Mouse (Mus musculus) limb, embryonic 14.5 days (tissue): ENCODE results near the gene Zkscan17. TPM values are rescaled to one million over a fixed set of nuclear protein-coding genes. Genes with fewer than 3 reads are reported as not detected.

ENCODE experiments used
- ATAC-seq: fragments of 200-750 bp; cut with Nextera tagmentation; 2 replicates; pipeline ENCODE4 v1.8.0; 2017; ENCODE audit warnings: low read depth, moderate number of reproducible peaks, moderate TSS enrichment; ENCODE audit not compliant: low FRiP score
- DNase-seq: peaks from one replicate; pipeline ENCODE4 v3.0.0-alpha.2; 2015; ENCODE audit warnings: low spot score
- H3K27ac ChIP-seq: fragments of 300-500 bp; sonication (generic); replicated peaks from 2 replicates; pipeline ENCODE4 v1.5.1; 2014; ENCODE audit warnings: low read depth, mild to moderate bottlenecking, low read length, moderate library complexity, mixed read lengths
- H3K27me3 ChIP-seq: fragments of 300-500 bp; sonication (generic); 2 replicates; pipeline ENCODE4 v1.6.1; 2014; ENCODE audit warnings: low read length, mixed read lengths; ENCODE audit not compliant: control insufficient read depth, insufficient read depth
- H3K36me3 ChIP-seq: fragments of 300-500 bp; sonication (generic); 2 replicates; pipeline ENCODE4 v1.6.1; 2014; ENCODE audit warnings: mild to moderate bottlenecking, low read length, moderate library complexity, mixed read lengths; ENCODE audit not compliant: control insufficient read depth, insufficient read depth
- H3K4me1 ChIP-seq: fragments of 300-500 bp; sonication (generic); 2 replicates; pipeline ENCODE4 v1.6.1; 2014; ENCODE audit warnings: antibody characterized with exemption, low read length, mixed read lengths; ENCODE audit not compliant: control insufficient read depth, insufficient read depth
- H3K4me2 ChIP-seq: fragments of 300-500 bp; sonication (generic); replicated peaks from 2 replicates; pipeline ENCODE4 v1.6.1; 2014; ENCODE audit warnings: low read depth, mild to moderate bottlenecking, low read length, moderate library complexity; ENCODE audit not compliant: severe bottlenecking
- H3K4me3 ChIP-seq: fragments of 300-500 bp; sonication (generic); replicated peaks from 2 replicates; pipeline ENCODE4 v1.5.1; 2014; ENCODE audit warnings: low read length
- H3K9ac ChIP-seq: fragments of 300-500 bp; sonication (generic); 2 replicates; pipeline ENCODE4 v1.6.1; 2014; ENCODE audit warnings: mild to moderate bottlenecking, low read depth, low read length, moderate library complexity; ENCODE audit not compliant: severe bottlenecking
- H3K9me3 ChIP-seq: fragments of 300-500 bp; sonication (generic); 2 replicates; pipeline ENCODE4 v1.6.1; 2016; ENCODE audit warnings: low read length; ENCODE audit not compliant: control insufficient read depth
- POLR2A ChIP-seq: fragments of 200-500 bp; IDR thresholded peaks from 2 replicates; pipeline ENCODE4 v1.8.0; 2012; ENCODE audit warnings: inconsistent platforms, mild to moderate bottlenecking, moderate library complexity, borderline replicate concordance; ENCODE audit not compliant: insufficient read depth, insufficient read length; ENCODE audit errors: extremely low read depth
- WGBS: fragments of 180-500 bp; shearing (Covaris S2); extraction: QIAGEN DNeasy Blood & Tissue Kit; methylation state at CpG from one replicate; pipeline ENCODE4 v1.1.7; 2014; 5-methylcytosine and 5-hydroxymethylcytosine counted together
- polyA plus RNA-seq, 2 experiments: library from polyadenylated mRNA; depleted of rRNA in 1 of 2; stranded (reverse) in 1 of 2; unstranded in 1 of 2; fragments of >200 nt; fragmentation: Nextera tagmentation in 1 of 2; extraction: Ambion mirVana in 1 of 2; gene quantifications; 2 replicates each; pipeline versions ENCODE4 v1.2.1 to v1.2.3; 2012 to 2014

The Zkscan17 gene
- polyA plus RNA-seq, 2 experiments: 18.1 to 19.5 TPM

GRCm38 (mm10) chr11:59531562-59531961, 5.0 kb upstream of the Zkscan17 start:
- 68% methylated on average over 5 of the region's 5 CpGs for WGBS
- no peak for TF ChIP-seq POLR2A
- Histone ChIP-seq H3K9me3 (no peaks in the 10 kb centered on the region), H3K4me2 (no peak overlapping the region), H3K27me3 (no peaks in the 10 kb centered on the region), H3K27ac (no peak overlapping the region), H3K9ac (no peak overlapping the region), H3K36me3 (no peaks in the 10 kb centered on the region), H3K4me3 (no peak overlapping the region), H3K4me1 (no peaks in the 10 kb centered on the region)
- ATAC-seq (no peak), DNase-seq (no peak)

- Histone ChIP-seq H3K4me3 (no peak overlapping the region), H3K4me1 (no peaks in the 10 kb centered on the region), H3K9me3 (no peaks in the 10 kb centered on the region), H3K27me3 (no peaks in the 10 kb centered on the region), H3K9ac (no peak overlapping the region), H3K36me3 (no peaks in the 10 kb centered on the region), H3K4me2 (no peak overlapping the region), H3K27ac (no peak overlapping the region)
- TF ChIP-seq POLR2A: no peak
- 61% methylated on average over 6 of the region's 6 CpGs for WGBS
- DNase-seq: no peak
- no peak for ATAC-seq
Measured at GRCm38 (mm10) chr11:59530870-59531535, 4.5 kb upstream of the Zkscan17 start.

GRCm38 (mm10) chr11:59530221-59530620, 3.7 kb upstream of the Zkscan17 start:
- no peaks in the 10 kb centered on the region for H3K9me3 ChIP-seq
- H3K9ac ChIP-seq: no peak overlapping the region
- 46% methylated on average over 5 of the region's 5 CpGs for WGBS
- H3K4me1 ChIP-seq: no peaks in the 10 kb centered on the region
- DNase-seq (peak; percentile 58), ATAC-seq (0 out of 2 replicates have a peak, but pooled peaks have one; percentile 34)
- H3K4me2 ChIP-seq: no peak overlapping the region
- no peak overlapping the region for H3K4me3 ChIP-seq
- no peaks in the 10 kb centered on the region for H3K27me3 ChIP-seq
- no peak for TF ChIP-seq POLR2A
- no peak overlapping the region for H3K27ac ChIP-seq
- H3K36me3 ChIP-seq: no peaks in the 10 kb centered on the region

- Histone ChIP-seq H3K4me3 (no peak overlapping the region), H3K27me3 (no peaks in the 10 kb centered on the region), H3K9me3 (0 out of 2 replicates have a peak, but pooled peaks cover 3% of the 10 kb centered on the region), H3K9ac (no peak overlapping the region), H3K4me1 (no peaks in the 10 kb centered on the region), H3K27ac (no peak overlapping the region), H3K4me2 (no peak overlapping the region), H3K36me3 (no peaks in the 10 kb centered on the region)
- ATAC-seq: no peak; the same call in 1 of the 2 replicates
- WGBS: 12% methylated on average over 10 of the region's 10 CpGs
- DNase-seq: peak; percentile 91
- no peak for TF ChIP-seq POLR2A
Measured at GRCm38 (mm10) chr11:59525237-59525636, 1.3 kb downstream of the Zkscan17 start.

GRCm38 (mm10) chr11:59524150-59524549, 2.4 kb downstream of the Zkscan17 start:
- Histone ChIP-seq H3K4me1 (no peaks in the 10 kb centered on the region), H3K9me3 (0 out of 2 replicates have a peak, but pooled peaks cover 3% of the 10 kb centered on the region), H3K4me3 (no peak overlapping the region), H3K27me3 (no peaks in the 10 kb centered on the region), H3K4me2 (no peak overlapping the region), H3K9ac (no peak overlapping the region), H3K27ac (no peak overlapping the region), H3K36me3 (no peaks in the 10 kb centered on the region)
- DNase-seq (no peak), ATAC-seq (no peak)
- TF ChIP-seq POLR2A: no peak
- 100% methylated on average over 2 of the region's 2 CpGs for WGBS
